Mouse (Mus musculus): ENCODE results near the gene Pcp4. TPM values are rescaled to one million over a fixed set of nuclear protein-coding genes. Genes with fewer than 3 reads are reported as not detected.
A peak's percentile ranks its signal among the peaks of the same experiment; 100 is the strongest.

Gene Pcp4
- polyA plus RNA-seq, 1 experiment from 2014 or later, result 82.6 TPM

GRCm38 (mm10) chr16:96488038-96488437, 20.6 kb downstream of the Pcp4 start:
- no peaks in the 10 kb centered on the region for H3K9me3 ChIP-seq (replicated peaks)
- no peak overlapping the region for H3K4me3 ChIP-seq (replicated peaks)
- no peaks in the 10 kb centered on the region for H3K36me3 ChIP-seq
- 59% methylated on average over 5 of the region's 5 CpGs for WGBS
- H3K4me2 ChIP-seq, result no peak overlapping the region
- no peak overlapping the region for H3K27ac ChIP-seq
- ATAC-seq (replicated peaks; ENCODE audit: low FRiP score), result peak; percentile 56
- no peaks in the 10 kb centered on the region for H3K27me3 ChIP-seq
- no peak overlapping the region for H3K9ac ChIP-seq
- H3K4me1 ChIP-seq, result 0 out of 2 replicates have a peak, but pooled peaks cover 7% of the 10 kb centered on the region

DNA sequence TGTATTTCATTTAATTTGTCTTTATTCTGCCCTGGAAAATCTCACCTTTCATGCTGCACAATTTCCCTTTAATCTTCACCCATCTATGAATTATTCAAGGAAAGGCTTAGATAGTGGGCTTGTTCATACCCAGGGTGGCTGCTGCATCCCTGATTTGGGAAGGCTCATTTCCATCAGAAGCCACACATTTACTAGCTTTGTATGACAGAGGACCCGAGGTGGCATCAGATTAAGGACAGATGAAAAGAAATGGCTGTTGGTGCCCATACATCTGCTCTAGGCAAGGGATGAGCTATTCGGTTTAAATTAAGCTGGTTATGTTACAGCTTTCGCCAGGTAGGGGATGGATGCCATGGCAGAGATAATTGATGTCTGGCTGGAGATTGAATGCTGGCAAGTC, 24.1 kb downstream of the Pcp4 start:
- Histone ChIP-seq H3K27me3 (no peaks in the 10 kb centered on the region), H3K36me3 (no peaks in the 10 kb centered on the region)
- ATAC-seq (replicated peaks; ENCODE audit: low FRiP score), result no peak

DNA sequence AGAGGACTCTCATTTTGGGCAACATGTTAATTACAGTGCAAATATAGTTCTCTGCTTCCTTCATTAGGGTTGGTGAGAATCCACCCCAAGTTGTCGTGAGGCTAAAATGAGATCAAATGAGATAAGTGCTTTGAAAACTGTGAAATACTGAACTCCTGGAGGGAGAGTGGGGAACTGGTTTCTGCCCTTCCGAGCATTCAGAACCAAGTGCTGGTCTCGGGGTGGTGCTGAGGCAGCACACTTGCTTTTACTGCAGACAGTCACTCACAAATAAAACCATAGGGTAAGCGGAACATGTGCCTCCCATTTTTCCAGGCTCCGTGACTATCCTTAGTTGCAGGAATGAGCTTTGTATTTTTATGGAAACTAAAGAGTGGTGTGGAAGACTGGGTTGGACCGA, 26.7 kb downstream of the Pcp4 start:
- H3K4me2 ChIP-seq, result no peak overlapping the region
- no peaks in the 10 kb centered on the region for H3K27me3 ChIP-seq
- H3K36me3 ChIP-seq, result no peaks in the 10 kb centered on the region
- H3K4me1 ChIP-seq, result 0 out of 2 replicates have a peak, but pooled peaks cover 7% of the 10 kb centered on the region
- no peak overlapping the region for H3K9ac ChIP-seq
- ATAC-seq (replicated peaks; ENCODE audit: low FRiP score), result no peak
- H3K4me3 ChIP-seq (replicated peaks), result no peak overlapping the region
- H3K27ac ChIP-seq, result no peak overlapping the region
- no peaks in the 10 kb centered on the region for H3K9me3 ChIP-seq (replicated peaks)
- 75% methylated on average over 6 of the region's 6 CpGs for WGBS

More for the DNA sequence above, 24.1 kb downstream of the Pcp4 start:
- WGBS, result 73% methylated on average over 3 of the region's 3 CpGs
- H3K9ac ChIP-seq, result no peak overlapping the region
- H3K4me3 ChIP-seq (replicated peaks), result no peak overlapping the region
- no peak overlapping the region for H3K27ac ChIP-seq
- no peaks in the 10 kb centered on the region for H3K9me3 ChIP-seq (replicated peaks)
- H3K4me1 ChIP-seq, result 0 out of 2 replicates have a peak, but pooled peaks cover 7% of the 10 kb centered on the region
- H3K4me2 ChIP-seq, result no peak overlapping the region

GRCm38 (mm10) chr16:96498951-96499350, 31.5 kb downstream of the Pcp4 start:
- no peak overlapping the region for H3K27ac ChIP-seq
- no peak overlapping the region for H3K4me2 ChIP-seq
- ATAC-seq (replicated peaks; ENCODE audit: low FRiP score), result no peak
- 64% methylated on average over 7 of the region's 7 CpGs for WGBS
- H3K4me1 ChIP-seq, result no peaks in the 10 kb centered on the region
- no peaks in the 10 kb centered on the region for H3K9me3 ChIP-seq (replicated peaks)
- no peaks in the 10 kb centered on the region for H3K27me3 ChIP-seq
- no peak overlapping the region for H3K9ac ChIP-seq
- no peaks in the 10 kb centered on the region for H3K36me3 ChIP-seq
- H3K4me3 ChIP-seq (replicated peaks), result no peak overlapping the region

DNA sequence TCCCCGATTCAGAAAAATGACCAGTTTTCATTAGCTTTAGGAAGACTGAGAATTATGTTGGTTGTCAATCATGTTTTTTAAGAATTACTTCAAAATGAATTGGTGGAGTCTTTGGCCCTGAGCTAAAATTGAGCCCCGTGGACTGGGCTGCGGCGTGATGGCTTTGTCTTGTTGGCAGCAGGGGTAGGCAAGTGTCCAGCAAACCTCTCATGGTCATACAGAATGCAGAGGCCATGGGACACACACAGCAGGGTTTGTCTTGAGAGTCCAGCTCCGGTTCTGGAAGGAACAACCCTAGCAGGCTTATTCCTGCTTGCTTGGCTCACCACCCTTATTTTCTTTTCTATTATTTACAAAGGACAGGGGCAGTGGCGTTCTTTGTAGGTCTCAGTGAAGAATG, 33.8 kb downstream of the Pcp4 start:
- Histone ChIP-seq H3K27ac (no peak overlapping the region), H3K4me3 (replicated peaks) (no peak overlapping the region), H3K27me3 (no peaks in the 10 kb centered on the region), H3K9me3 (replicated peaks) (no peaks in the 10 kb centered on the region), H3K36me3 (no peaks in the 10 kb centered on the region), H3K4me2 (no peak overlapping the region), H3K9ac (no peak overlapping the region), H3K4me1 (no peaks in the 10 kb centered on the region)
- WGBS, result 82% methylated on average over 6 of the region's 6 CpGs
- ATAC-seq (replicated peaks; ENCODE audit: low FRiP score), result no peak

- Histone ChIP-seq H3K27ac (no peak overlapping the region), H3K4me2 (no peak overlapping the region)
These were observed 35.2 kb downstream of the Pcp4 start for GRCm38 (mm10) chr16:96502586-96502985.

DNA sequence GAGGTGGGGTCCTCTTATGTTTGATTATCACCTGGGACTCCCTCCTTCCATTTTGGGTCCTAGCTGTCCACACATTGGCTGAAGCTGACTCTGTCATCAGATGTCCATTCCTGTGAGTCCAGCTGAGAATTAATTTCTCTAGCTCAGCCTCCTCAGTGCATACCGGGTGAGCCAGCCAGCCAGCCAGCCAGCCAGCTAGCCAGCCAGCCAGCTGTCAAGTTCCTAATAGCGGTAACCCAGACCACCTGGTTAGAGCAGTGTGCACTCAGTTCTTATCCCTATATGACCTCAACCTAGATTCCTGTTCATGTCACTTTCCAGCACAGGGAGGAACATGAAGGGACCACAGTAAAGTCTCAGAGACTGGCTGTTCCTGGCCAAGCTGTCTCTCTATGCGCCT, 47.1 kb downstream of the Pcp4 start:
- no peaks in the 10 kb centered on the region for H3K36me3 ChIP-seq
- H3K4me1 ChIP-seq, result no peaks in the 10 kb centered on the region
- no peak overlapping the region for H3K9ac ChIP-seq
- no peak overlapping the region for H3K27ac ChIP-seq
- 76% methylated on average over 3 of the region's 3 CpGs for WGBS
- no peaks in the 10 kb centered on the region for H3K27me3 ChIP-seq
- H3K9me3 ChIP-seq (replicated peaks), result no peaks in the 10 kb centered on the region
- H3K4me3 ChIP-seq (replicated peaks), result no peak overlapping the region
- ATAC-seq (replicated peaks; ENCODE audit: low FRiP score), result no peak
- no peak overlapping the region for H3K4me2 ChIP-seq

More at GRCm38 (mm10) chr16:96502586-96502985, 35.2 kb downstream of the Pcp4 start:
- ATAC-seq (replicated peaks; ENCODE audit: low FRiP score), result no peak
- Histone ChIP-seq H3K4me3 (replicated peaks) (no peak overlapping the region), H3K9ac (no peak overlapping the region), H3K36me3 (no peaks in the 10 kb centered on the region), H3K27me3 (no peaks in the 10 kb centered on the region), H3K4me1 (no peaks in the 10 kb centered on the region), H3K9me3 (replicated peaks) (no peaks in the 10 kb centered on the region)
- 78% methylated on average over 3 of the region's 3 CpGs for WGBS

GRCm38 (mm10) chr16:96527476-96527875, 60.1 kb downstream of the Pcp4 start:
- H3K4me2 ChIP-seq, result no peak overlapping the region
- no peaks in the 10 kb centered on the region for H3K9me3 ChIP-seq (replicated peaks)
- 0 out of 2 replicates have a peak, but pooled peaks cover 3% of the 10 kb centered on the region for H3K4me1 ChIP-seq
- no peak overlapping the region for H3K27ac ChIP-seq
- no peak overlapping the region for H3K9ac ChIP-seq
- WGBS, result 95% methylated on average over 3 of the region's 3 CpGs
- no peak overlapping the region for H3K4me3 ChIP-seq (replicated peaks)
- no peak for ATAC-seq (replicated peaks; ENCODE audit: low FRiP score)
- H3K27me3 ChIP-seq, result no peaks in the 10 kb centered on the region
- H3K36me3 ChIP-seq, result no peaks in the 10 kb centered on the region

DNA sequence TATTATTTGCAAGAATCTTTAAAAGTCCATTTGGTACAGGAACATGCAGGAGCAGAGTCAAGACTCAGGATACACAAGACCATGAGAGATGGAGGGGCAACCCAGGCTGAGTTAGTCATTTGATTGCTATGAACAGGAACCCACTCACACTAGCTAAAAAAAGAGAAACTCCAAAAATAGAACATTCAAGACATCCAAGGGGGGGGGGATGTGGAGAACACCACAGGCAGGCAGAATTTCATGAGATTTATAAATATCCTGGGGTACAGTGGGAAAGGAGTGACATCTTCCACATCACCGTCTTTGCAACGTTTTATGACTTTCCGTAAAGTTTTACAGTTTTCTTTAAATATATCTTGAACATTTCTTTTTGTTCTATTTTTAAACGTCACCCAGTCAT, 61.1 kb downstream of the Pcp4 start:
- no peak overlapping the region for H3K27ac ChIP-seq
- H3K36me3 ChIP-seq, result no peaks in the 10 kb centered on the region
- H3K9me3 ChIP-seq (replicated peaks), result no peaks in the 10 kb centered on the region
- no peak overlapping the region for H3K9ac ChIP-seq
- no peak for ATAC-seq (replicated peaks; ENCODE audit: low FRiP score)
- 0 out of 2 replicates have a peak, but pooled peaks cover 3% of the 10 kb centered on the region for H3K4me1 ChIP-seq
- H3K4me3 ChIP-seq (replicated peaks), result no peak overlapping the region
- H3K27me3 ChIP-seq, result no peaks in the 10 kb centered on the region
- no peak overlapping the region for H3K4me2 ChIP-seq
- 71% methylated on average over 4 of the region's 4 CpGs for WGBS

GRCm38 (mm10) chr16:96529896-96530568, 62.6 kb downstream of the Pcp4 start:
- H3K9ac ChIP-seq, result no peak overlapping the region
- ATAC-seq (replicated peaks; ENCODE audit: low FRiP score), result 0 out of 2 replicates have a peak, but pooled peaks have one; percentile 9
- WGBS, result 70% methylated on average over 9 of the region's 9 CpGs
- H3K4me1 ChIP-seq, result 0 out of 2 replicates have a peak, but pooled peaks cover 3% of the 10 kb centered on the region
- H3K36me3 ChIP-seq, result no peaks in the 10 kb centered on the region
- no peaks in the 10 kb centered on the region for H3K27me3 ChIP-seq
- no peak overlapping the region for H3K4me2 ChIP-seq
- H3K27ac ChIP-seq, result no peak overlapping the region
- H3K9me3 ChIP-seq (replicated peaks), result no peaks in the 10 kb centered on the region
- H3K4me3 ChIP-seq (replicated peaks), result no peak overlapping the region

DNA sequence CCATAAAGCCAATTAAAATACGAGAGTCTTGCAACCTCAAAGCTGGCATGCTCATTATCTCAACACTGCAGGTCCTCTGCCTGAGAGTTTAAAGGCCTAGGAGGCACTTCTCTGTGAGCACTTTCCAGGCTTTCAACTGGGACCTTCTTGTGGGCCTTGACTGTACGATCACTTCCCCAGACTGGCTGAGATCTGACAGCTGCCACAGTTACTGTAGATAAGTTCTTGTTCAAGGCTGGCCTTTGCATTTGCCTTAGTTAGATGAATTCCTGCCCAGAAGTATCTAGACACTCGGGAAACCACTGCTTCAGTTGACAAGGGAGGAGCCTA, 63.1 kb downstream of the Pcp4 start:
- WGBS, result 52% methylated on average over 3 of the region's 3 CpGs
- no peak for ATAC-seq (replicated peaks; ENCODE audit: low FRiP score)
- no peaks in the 10 kb centered on the region for H3K36me3 ChIP-seq
- no peaks in the 10 kb centered on the region for H3K9me3 ChIP-seq (replicated peaks)
- H3K4me1 ChIP-seq, result 0 out of 2 replicates have a peak, but pooled peaks cover 3% of the 10 kb centered on the region
- H3K27ac ChIP-seq, result no peak overlapping the region
- no peak overlapping the region for H3K4me3 ChIP-seq (replicated peaks)
- no peak overlapping the region for H3K9ac ChIP-seq
- no peak overlapping the region for H3K4me2 ChIP-seq
- H3K27me3 ChIP-seq, result no peaks in the 10 kb centered on the region

- ATAC-seq (replicated peaks; ENCODE audit: low FRiP score), result 0 out of 2 replicates have a peak, but pooled peaks have one; percentile 18
- Histone ChIP-seq H3K4me2 (no peak overlapping the region), H3K9me3 (replicated peaks) (no peaks in the 10 kb centered on the region), H3K27ac (no peak overlapping the region), H3K4me1 (0 out of 2 replicates have a peak, but pooled peaks cover 3% of the 10 kb centered on the region), H3K4me3 (replicated peaks) (no peak overlapping the region), H3K36me3 (no peaks in the 10 kb centered on the region), H3K9ac (no peak overlapping the region), H3K27me3 (no peaks in the 10 kb centered on the region)
- 66% methylated on average over 4 of the region's 4 CpGs for WGBS
These were observed 63.6 kb downstream of the Pcp4 start for GRCm38 (mm10) chr16:96531029-96531428.

- Histone ChIP-seq H3K4me3 (replicated peaks) (no peak overlapping the region), H3K27me3 (peaks cover 2% of the 10 kb centered on the region; the same call in 1 of the 2 replicates), H3K9me3 (replicated peaks) (no peaks in the 10 kb centered on the region), H3K27ac (no peak overlapping the region), H3K4me2 (no peak overlapping the region), H3K36me3 (no peaks in the 10 kb centered on the region), H3K4me1 (0 out of 2 replicates have a peak, but pooled peaks cover 3% of the 10 kb centered on the region), H3K9ac (no peak overlapping the region)
- no peak for ATAC-seq (replicated peaks; ENCODE audit: low FRiP score)
- 58% methylated on average over 8 of the region's 8 CpGs for WGBS
These were observed 66.3 kb downstream of the Pcp4 start for GRCm38 (mm10) chr16:96533710-96534109.

Measured in kidney, embryonic 15.5 days (tissue).